Mouse (Mus musculus): Measurements from ENCODE around the gene 1110008L16Rik.

1110008L16Rik gene

GRCm38 (mm10) chr12:55395601-55396000 is 96.2 kb downstream of the 1110008L16Rik start:
- peak; percentile 60 to 70 for DNase-seq

- DNase-seq, result peak; percentile 69 to 81
Observed at GRCm38 (mm10) chr12:55396536-55396935, 97.2 kb downstream of the 1110008L16Rik start.

- peak in 1 of 2 experiments; percentile 16 for DNase-seq
Observed at GRCm38 (mm10) chr12:55397544-55398239, 98.3 kb downstream of the 1110008L16Rik start.

GRCm38 (mm10) chr12:55398240-55399127 is 99.1 kb downstream of the 1110008L16Rik start:
- DNase-seq, result peak; percentile 92 to 94

- no peak for DNase-seq
Observed at GRCm38 (mm10) chr12:55399128-55399677, 99.8 kb downstream of the 1110008L16Rik start.

- no peak for DNase-seq
Observed at GRCm38 (mm10) chr12:55407888-55408287, 108.5 kb downstream of the 1110008L16Rik start.

GRCm38 (mm10) chr12:55415255-55415654 is 115.9 kb downstream of the 1110008L16Rik start:
- DNase-seq, result no peak

GRCm38 (mm10) chr12:55415762-55416161 is 116.4 kb downstream of the 1110008L16Rik start:
- no peak for DNase-seq

- no peak for DNase-seq
Observed at GRCm38 (mm10) chr12:55420220-55420619, 120.8 kb downstream of the 1110008L16Rik start.

GRCm38 (mm10) chr12:55422057-55422456 is 122.7 kb downstream of the 1110008L16Rik start:
- no peak for DNase-seq

GRCm38 (mm10) chr12:55426300-55426699 is 126.9 kb downstream of the 1110008L16Rik start:
- no peak for DNase-seq

- no peak for DNase-seq
Observed at GRCm38 (mm10) chr12:55429201-55429600, 129.8 kb downstream of the 1110008L16Rik start.

GRCm38 (mm10) chr12:55429956-55430355 is 130.6 kb downstream of the 1110008L16Rik start:
- DNase-seq, result no peak
